ENCODE assay signal across 18 mouse cellular contexts in genomic region chr4:139286234-139286633, GRCm38 (mm10). TPM values are rescaled to one million over a fixed set of nuclear protein-coding genes. Genes with fewer than 3 reads are reported as not detected.
A peak's percentile ranks its signal among the peaks of the same experiment; 100 is the strongest.
DNase-seq lines count a peak whose midpoint lies in the region; ATAC-seq and TF ChIP-seq lines count a peak whose summit lies in the region.
"Had no signal": no experiment of that assay in that cellular context is flagged by ENCODE, and none has a peak within 500 bp of the region (broad histone marks: within the 10 kb centered on the region; RNA-seq: fewer than 3 reads in every experiment).

No protein-coding gene starts in this region.

- H3K27ac ChIP-seq in heart, embryonic 13.5 days (replicated peaks): peak overlapping the region; percentile 62
- H3K27ac ChIP-seq in heart, embryonic 10.5 days: no peak overlapping the region
- peak overlapping the region; percentile 12; the same call in 1 of the 2 replicates for H3K27ac ChIP-seq in left cerebral cortex, adult 2 months
- H3K27ac ChIP-seq in limb, embryonic 10.5 days: peak overlapping the region; percentile 54
- H3K27ac ChIP-seq in intestine, postnatal 0 days (ENCODE audit: low read depth, low read length): no peak overlapping the region
- H3K27ac ChIP-seq: forebrain, embryonic 13.5 days; hindbrain, embryonic 15.5 days; intestine, embryonic 15.5 days; neural tube, embryonic 13.5 days; stomach, embryonic 15.5 days had no signal

- H3K9ac ChIP-seq in heart, embryonic 13.5 days: peak overlapping the region; percentile 50
- H3K9ac ChIP-seq in intestine, postnatal 0 days (ENCODE audit: low read depth, low read length): no peak overlapping the region
- H3K9ac ChIP-seq: forebrain, embryonic 13.5 days; hindbrain, embryonic 15.5 days; intestine, embryonic 15.5 days; neural tube, embryonic 13.5 days; stomach, embryonic 15.5 days had no signal

- TF ChIP-seq CTCF in left cerebral cortex, adult 2 months (IDR thresholded peaks at IDR 0.05): no peak
- no peak for TF ChIP-seq CTCF in intestine, postnatal 0 days (IDR thresholded peaks at IDR 0.05; ENCODE audit: low read depth)

- H3K4me1 ChIP-seq in heart, embryonic 13.5 days: peaks cover 33% of the 10 kb centered on the region
- peaks cover 31% of the 10 kb centered on the region for H3K4me1 ChIP-seq in heart, embryonic 10.5 days
- H3K4me1 ChIP-seq in limb, embryonic 10.5 days: peaks cover 90% of the 10 kb centered on the region
- H3K4me1 ChIP-seq in intestine, postnatal 0 days (replicated peaks; ENCODE audit: control insufficient read depth, insufficient read depth, low read length): no peaks in the 10 kb centered on the region
- H3K4me1 ChIP-seq: intestine, embryonic 15.5 days had no signal

- no peak for ATAC-seq in heart, embryonic 13.5 days (ENCODE audit: extremely low read depth, insufficient number of reproducible peaks, low FRiP score, low TSS enrichment)
- no peak for ATAC-seq in intestine, postnatal 0 days
- ATAC-seq: forebrain, embryonic 13.5 days; intestine, embryonic 15.5 days had no signal

- H3K27me3 ChIP-seq in heart, embryonic 13.5 days (replicated peaks): no peaks in the 10 kb centered on the region
- H3K27me3 ChIP-seq in heart, embryonic 10.5 days (ENCODE audit: insufficient read depth, poor library complexity, severe bottlenecking): no peaks in the 10 kb centered on the region
- H3K27me3 ChIP-seq in limb, embryonic 10.5 days (ENCODE audit: low read depth, poor library complexity, severe bottlenecking): no peaks in the 10 kb centered on the region
- no peaks in the 10 kb centered on the region for H3K27me3 ChIP-seq in intestine, postnatal 0 days (replicated peaks; ENCODE audit: control insufficient read depth, insufficient read depth, low read length)
- H3K27me3 ChIP-seq: forebrain, embryonic 13.5 days; hindbrain, embryonic 15.5 days; intestine, embryonic 15.5 days; megakaryocyte, embryonic 14.5 days; neural tube, embryonic 13.5 days; stomach, embryonic 15.5 days had no signal

- 29% methylated on average over 5 of the region's 5 CpGs for WGBS in heart, embryonic 13.5 days
- 63% methylated on average over 5 of the region's 5 CpGs for WGBS in heart, embryonic 10.5 days
- 91% methylated on average over 5 of the region's 5 CpGs for WGBS in limb, embryonic 10.5 days
- 77% methylated on average over 5 of the region's 5 CpGs for WGBS in intestine, postnatal 0 days

- no peak overlapping the region for H3K4me2 ChIP-seq in heart, embryonic 13.5 days
- H3K4me2 ChIP-seq in intestine, postnatal 0 days (replicated peaks; ENCODE audit: low read depth): no peak overlapping the region
- H3K4me2 ChIP-seq: forebrain, embryonic 13.5 days; hindbrain, embryonic 15.5 days; intestine, embryonic 15.5 days; liver, embryonic 11.5 days; neural tube, embryonic 13.5 days; stomach, embryonic 15.5 days had no signal

- no peaks in the 10 kb centered on the region for H3K9me3 ChIP-seq in heart, embryonic 13.5 days
- no peaks in the 10 kb centered on the region for H3K9me3 ChIP-seq in heart, embryonic 10.5 days
- no peaks in the 10 kb centered on the region for H3K9me3 ChIP-seq in limb, embryonic 10.5 days (replicated peaks)
- H3K9me3 ChIP-seq in intestine, postnatal 0 days (ENCODE audit: control insufficient read depth): no peaks in the 10 kb centered on the region
- H3K9me3 ChIP-seq: forebrain, embryonic 13.5 days; hindbrain, embryonic 15.5 days; intestine, embryonic 15.5 days; megakaryocyte, embryonic 14.5 days; neural tube, embryonic 13.5 days; stomach, embryonic 15.5 days had no signal

- no peak for DNase-seq in heart, embryonic 10.5 days (ENCODE audit: low spot score)
- no peak for DNase-seq in left cerebral cortex, adult 2 months (ENCODE audit: extremely low spot score in 1 of 2, low spot score in 2 of 2)
- no peak for DNase-seq in left cerebral cortex, adult 11 months (ENCODE audit: low spot score)
- DNase-seq in limb, embryonic 10.5 days (ENCODE audit: low spot score): no peak
- no peak for DNase-seq in ovary, postnatal 14 days (ENCODE audit: low spot score)
- DNase-seq: lung, adult 18-20 months; lung, postnatal 14 days; midbrain, embryonic 14.5 days; thymus, adult 2 months had no signal

- intact Hi-C loops in left cerebral cortex, adult 2 months (cut with DNase I): loop anchor here (10.0 kb wide), 1 partner anchor 371 kb away; the partner anchor contains the start of gene Otud3

- H3K36me3 ChIP-seq in heart, embryonic 13.5 days: peaks cover 97% of the 10 kb centered on the region
- H3K36me3 ChIP-seq in heart, embryonic 10.5 days: peaks cover 97% of the 10 kb centered on the region
- H3K36me3 ChIP-seq in limb, embryonic 10.5 days: peaks cover 94% of the 10 kb centered on the region
- H3K36me3 ChIP-seq in intestine, postnatal 0 days (ENCODE audit: control insufficient read depth, insufficient read depth): peaks cover 92% of the 10 kb centered on the region

- no peak overlapping the region for H3K4me3 ChIP-seq in heart, embryonic 13.5 days
- H3K4me3 ChIP-seq in heart, embryonic 10.5 days: no peak overlapping the region
- no peak overlapping the region for H3K4me3 ChIP-seq in left cerebral cortex, adult 2 months
- H3K4me3 ChIP-seq in limb, embryonic 10.5 days: no peak overlapping the region
- no peak overlapping the region for H3K4me3 ChIP-seq in intestine, postnatal 0 days (ENCODE audit: low read depth, low read length)
- H3K4me3 ChIP-seq: forebrain, embryonic 13.5 days; hindbrain, embryonic 15.5 days; intestine, embryonic 15.5 days; megakaryocyte, embryonic 14.5 days; neural tube, embryonic 13.5 days; stomach, embryonic 15.5 days had no signal

RNA-seq across cellular contexts. Expression of gene Pqlc2, which starts 24.3 kb away (rescaled TPM):
- 8.8 and 10.2 TPM in 2 replicates for polyA plus RNA-seq in heart, embryonic 13.5 days (2015; fragmentation: Nextera tagmentation; extraction: Ambion mirVana)
- polyA plus RNA-seq in heart, embryonic 10.5 days (2016; fragmentation: Nextera tagmentation; extraction: Ambion mirVana): 12.7 and 13.9 TPM in 2 replicates
- 10 to 100 TPM; 13.3 to 13.9 TPM for total RNA-seq in left cerebral cortex, adult 2 months (2021)
- polyA plus RNA-seq in limb, embryonic 10.5 days (2016; fragmentation: Nextera tagmentation; extraction: Ambion mirVana): 14.6 and 19.7 TPM in 2 replicates
- 92.6 and 95.9 TPM in 2 replicates for polyA plus RNA-seq in intestine, postnatal 0 days (2015; fragmentation: Nextera tagmentation; extraction: Ambion mirVana)

RNA-seq across cellular contexts. Expression of gene Akr7a5, which starts 24.3 kb away (rescaled TPM):
- 65.3 and 66.3 TPM in 2 replicates for polyA plus RNA-seq in heart, embryonic 13.5 days (2015; fragmentation: Nextera tagmentation; extraction: Ambion mirVana)
- 60.1 and 72.5 TPM in 2 replicates for polyA plus RNA-seq in heart, embryonic 10.5 days (2016; fragmentation: Nextera tagmentation; extraction: Ambion mirVana)
- 10 to 100 TPM; 27.2 to 27.9 TPM for total RNA-seq in left cerebral cortex, adult 2 months (2021)
- 115 and 133 TPM in 2 replicates for polyA plus RNA-seq in limb, embryonic 10.5 days (2016; fragmentation: Nextera tagmentation; extraction: Ambion mirVana)
- polyA plus RNA-seq in intestine, postnatal 0 days (2015; fragmentation: Nextera tagmentation; extraction: Ambion mirVana): 226 and 259 TPM in 2 replicates

Comparison
In these comparisons a context has a peak if more than half of its experiments do, and no peak if none do; other contexts are left out.
1. H3K27ac ChIP-seq: peak in heart, embryonic 13.5 days (single experiment), left cerebral cortex, adult 2 months (single experiment) and limb, embryonic 10.5 days (single experiment); none in heart, embryonic 10.5 days (single experiment) and intestine, postnatal 0 days (single experiment).